Mouse (Mus musculus) limb, embryonic 14.5 days (tissue): Measurements from ENCODE around the gene Nenf. TPM values are rescaled to one million over a fixed set of nuclear protein-coding genes. Genes with fewer than 3 reads are reported as not detected.

ENCODE experiments used
- ATAC-seq: fragments of 200-750 bp; cut with Nextera tagmentation; 2 replicates; pipeline ENCODE4 v1.8.0; 2017; ENCODE audit warnings: low read depth, moderate number of reproducible peaks, moderate TSS enrichment; ENCODE audit not compliant: low FRiP score
- DNase-seq: peaks from one replicate; pipeline ENCODE4 v3.0.0-alpha.2; 2015; ENCODE audit warnings: low spot score
- H3K27ac ChIP-seq: fragments of 300-500 bp; sonication (generic); replicated peaks from 2 replicates; pipeline ENCODE4 v1.5.1; 2014; ENCODE audit warnings: low read depth, mild to moderate bottlenecking, low read length, moderate library complexity, mixed read lengths
- H3K27me3 ChIP-seq: fragments of 300-500 bp; sonication (generic); 2 replicates; pipeline ENCODE4 v1.6.1; 2014; ENCODE audit warnings: low read length, mixed read lengths; ENCODE audit not compliant: control insufficient read depth, insufficient read depth
- H3K36me3 ChIP-seq: fragments of 300-500 bp; sonication (generic); 2 replicates; pipeline ENCODE4 v1.6.1; 2014; ENCODE audit warnings: mild to moderate bottlenecking, low read length, moderate library complexity, mixed read lengths; ENCODE audit not compliant: control insufficient read depth, insufficient read depth
- H3K4me1 ChIP-seq: fragments of 300-500 bp; sonication (generic); 2 replicates; pipeline ENCODE4 v1.6.1; 2014; ENCODE audit warnings: antibody characterized with exemption, low read length, mixed read lengths; ENCODE audit not compliant: control insufficient read depth, insufficient read depth
- H3K4me2 ChIP-seq: fragments of 300-500 bp; sonication (generic); replicated peaks from 2 replicates; pipeline ENCODE4 v1.6.1; 2014; ENCODE audit warnings: low read depth, mild to moderate bottlenecking, low read length, moderate library complexity; ENCODE audit not compliant: severe bottlenecking
- H3K4me3 ChIP-seq: fragments of 300-500 bp; sonication (generic); replicated peaks from 2 replicates; pipeline ENCODE4 v1.5.1; 2014; ENCODE audit warnings: low read length
- H3K9ac ChIP-seq: fragments of 300-500 bp; sonication (generic); 2 replicates; pipeline ENCODE4 v1.6.1; 2014; ENCODE audit warnings: mild to moderate bottlenecking, low read depth, low read length, moderate library complexity; ENCODE audit not compliant: severe bottlenecking
- H3K9me3 ChIP-seq: fragments of 300-500 bp; sonication (generic); 2 replicates; pipeline ENCODE4 v1.6.1; 2016; ENCODE audit warnings: low read length; ENCODE audit not compliant: control insufficient read depth
- POLR2A ChIP-seq: fragments of 200-500 bp; IDR thresholded peaks from 2 replicates; pipeline ENCODE4 v1.8.0; 2012; ENCODE audit warnings: inconsistent platforms, mild to moderate bottlenecking, moderate library complexity, borderline replicate concordance; ENCODE audit not compliant: insufficient read depth, insufficient read length; ENCODE audit errors: extremely low read depth
- WGBS: fragments of 180-500 bp; shearing (Covaris S2); extraction: QIAGEN DNeasy Blood & Tissue Kit; methylation state at CpG from one replicate; pipeline ENCODE4 v1.1.7; 2014; 5-methylcytosine and 5-hydroxymethylcytosine counted together
- polyA plus RNA-seq, 2 experiments: library from polyadenylated mRNA; depleted of rRNA in 1 of 2; stranded (reverse) in 1 of 2; unstranded in 1 of 2; fragments of >200 nt; fragmentation: Nextera tagmentation in 1 of 2; extraction: Ambion mirVana in 1 of 2; gene quantifications; 2 replicates each; pipeline versions ENCODE4 v1.2.1 to v1.2.3; 2012 to 2014

Gene Nenf
- polyA plus RNA-seq, 2 experiments, result 144 to 149 TPM

DNA sequence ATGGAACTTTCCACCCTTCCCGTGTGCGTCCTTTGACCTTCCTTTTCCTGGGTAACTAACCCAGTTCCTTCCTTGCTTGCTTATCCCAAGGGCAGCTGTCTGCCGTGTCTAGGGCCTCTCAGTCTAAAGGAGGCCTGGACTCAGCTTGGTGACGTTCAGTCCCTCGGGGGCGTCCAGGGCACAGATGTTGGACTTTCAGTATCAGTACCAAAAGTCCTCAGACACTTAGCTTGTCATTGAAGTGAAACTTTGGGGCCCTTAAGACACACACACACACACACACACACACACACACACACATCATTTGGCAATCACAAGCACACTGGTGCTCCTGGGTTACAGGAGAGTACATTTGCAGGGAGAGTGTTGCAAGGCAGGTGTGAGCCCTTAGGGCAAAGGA lies 13.8 kb downstream of the Nenf start:
- Histone ChIP-seq H3K9me3 (no peaks in the 10 kb centered on the region), H3K9ac (no peak overlapping the region), H3K36me3 (peaks cover 12% of the 10 kb centered on the region; the same call in 1 of the 2 replicates), H3K27ac (no peak overlapping the region), H3K4me1 (no peaks in the 10 kb centered on the region), H3K27me3 (no peaks in the 10 kb centered on the region), H3K4me2 (no peak overlapping the region), H3K4me3 (no peak overlapping the region)
- no peak for TF ChIP-seq POLR2A
- ATAC-seq, result no peak
- no peak for DNase-seq
- WGBS, result 64% methylated on average over 6 of the region's 6 CpGs

DNA sequence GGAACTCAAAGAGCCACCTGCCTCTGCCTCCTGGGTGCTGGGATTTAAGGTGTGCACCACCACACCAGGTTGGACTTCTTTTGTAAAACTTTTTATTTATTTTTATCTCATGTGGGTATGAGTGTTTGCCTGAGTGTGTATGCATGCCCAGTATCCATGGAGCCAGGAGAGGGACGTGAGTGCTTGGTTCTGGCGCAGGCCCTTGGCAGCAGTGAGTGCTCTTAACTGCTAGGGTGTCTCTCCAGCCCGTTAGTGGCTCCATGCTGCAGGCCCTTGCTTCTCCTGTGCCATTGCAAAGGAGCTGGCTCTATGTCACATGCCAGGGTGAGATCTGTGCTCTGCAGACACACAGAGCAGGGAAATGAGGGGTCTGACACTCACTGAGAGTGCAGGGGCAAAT lies 14.3 kb downstream of the Nenf start:
- TF ChIP-seq POLR2A, result no peak
- WGBS, result 67% methylated on average over 3 of the region's 3 CpGs
- Histone ChIP-seq H3K4me3 (no peak overlapping the region), H3K27me3 (no peaks in the 10 kb centered on the region), H3K9ac (no peak overlapping the region), H3K27ac (no peak overlapping the region), H3K4me1 (no peaks in the 10 kb centered on the region), H3K9me3 (no peaks in the 10 kb centered on the region), H3K4me2 (no peak overlapping the region), H3K36me3 (peaks cover 12% of the 10 kb centered on the region; the same call in 1 of the 2 replicates)
- no peak for DNase-seq
- ATAC-seq, result no peak

DNA sequence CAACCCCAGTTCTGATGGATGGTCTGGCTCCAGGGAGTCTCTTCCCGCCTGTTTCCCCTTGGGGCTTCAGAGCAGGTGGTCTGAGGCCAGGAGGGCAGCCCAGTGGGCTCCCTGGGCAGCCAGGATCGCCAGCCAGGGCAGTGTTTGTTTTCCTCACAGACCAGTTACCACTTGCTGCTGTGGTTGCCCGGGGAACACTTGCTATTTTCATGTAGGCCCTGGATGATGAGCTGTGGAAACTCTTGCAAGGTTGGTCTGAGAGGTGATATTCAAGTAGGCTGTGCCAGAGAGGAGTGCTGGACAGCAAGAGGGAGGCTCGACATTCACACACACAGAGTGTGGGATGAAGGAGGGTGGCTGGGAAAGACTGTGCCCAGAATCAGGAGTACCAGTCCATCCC lies 16.1 kb downstream of the Nenf start:
- Histone ChIP-seq H3K9me3 (no peaks in the 10 kb centered on the region), H3K36me3 (peaks cover 7% of the 10 kb centered on the region; the same call in 1 of the 2 replicates), H3K9ac (no peak overlapping the region), H3K4me3 (no peak overlapping the region), H3K4me1 (no peaks in the 10 kb centered on the region), H3K4me2 (no peak overlapping the region), H3K27ac (no peak overlapping the region), H3K27me3 (no peaks in the 10 kb centered on the region)
- 53% methylated on average over 4 of the region's 4 CpGs for WGBS
- no peak for TF ChIP-seq POLR2A
- DNase-seq (no peak), ATAC-seq (no peak)

DNA sequence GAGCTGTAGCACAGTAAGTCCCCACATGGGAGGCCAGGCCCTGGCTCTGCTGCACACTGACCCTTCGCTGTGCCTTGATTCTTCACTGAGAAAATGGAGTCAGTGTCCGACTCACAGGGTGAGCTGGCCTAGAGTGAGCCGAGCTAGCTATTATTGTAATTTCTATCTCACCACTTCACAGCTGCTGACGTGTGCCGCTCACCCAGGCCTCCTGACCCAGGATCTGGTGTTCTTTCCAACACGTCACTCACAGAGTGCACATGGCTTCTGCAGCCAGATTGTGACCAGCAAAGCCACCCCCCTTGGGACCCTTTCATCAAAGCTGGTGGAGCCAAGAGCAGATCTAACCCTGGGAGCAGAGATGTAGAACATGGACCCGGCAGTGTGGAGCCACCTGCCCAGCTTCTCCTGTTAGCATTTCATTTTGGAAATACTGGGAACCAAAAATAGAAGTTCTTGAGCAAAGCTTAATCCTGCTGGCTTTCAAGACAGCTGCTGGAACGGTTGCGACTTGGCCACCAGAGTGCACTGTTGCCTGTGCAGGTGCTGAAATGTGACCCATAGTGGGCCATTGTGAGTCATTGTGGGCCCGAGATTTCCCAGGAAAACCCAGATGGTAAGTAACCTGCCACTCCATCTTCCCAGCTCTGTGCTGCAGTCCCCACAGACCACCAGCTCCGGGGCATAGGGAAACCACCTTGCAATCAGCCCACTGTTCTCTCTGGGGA lies 18.6 kb downstream of the Nenf start:
- no peak overlapping the region for H3K27ac ChIP-seq
- no peaks in the 10 kb centered on the region for H3K4me1 ChIP-seq
- peak; percentile 42 for DNase-seq
- no peaks in the 10 kb centered on the region for H3K9me3 ChIP-seq
- peak; percentile 72 for ATAC-seq
- TF ChIP-seq POLR2A, result no peak
- H3K4me2 ChIP-seq, result no peak overlapping the region
- H3K36me3 ChIP-seq, result no peaks in the 10 kb centered on the region
- no peak overlapping the region for H3K9ac ChIP-seq
- H3K27me3 ChIP-seq, result no peaks in the 10 kb centered on the region
- WGBS, result 51% methylated on average over 11 of the region's 11 CpGs
- no peak overlapping the region for H3K4me3 ChIP-seq

DNA sequence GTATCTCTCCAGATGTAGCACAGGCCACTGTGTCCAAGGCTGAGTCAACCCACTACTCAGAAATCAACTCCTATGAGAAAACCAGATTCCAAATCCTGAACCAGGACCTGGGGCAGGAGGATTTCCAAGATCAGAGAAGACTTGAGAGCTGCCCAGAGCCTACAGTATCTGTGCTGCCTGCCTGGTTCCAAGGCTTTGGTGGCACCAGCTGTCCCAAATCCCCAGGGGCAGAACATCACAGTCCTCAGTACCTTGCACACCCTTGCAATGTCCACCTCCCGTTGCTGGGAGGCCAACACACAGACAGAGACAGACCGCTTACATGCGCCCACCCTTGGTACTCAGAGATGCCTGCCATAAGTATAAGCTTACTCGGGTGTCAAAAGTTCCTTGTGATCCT lies 19.7 kb downstream of the Nenf start:
- Histone ChIP-seq H3K4me3 (no peak overlapping the region), H3K27ac (no peak overlapping the region), H3K9ac (no peak overlapping the region), H3K27me3 (no peaks in the 10 kb centered on the region), H3K36me3 (no peaks in the 10 kb centered on the region), H3K4me1 (no peaks in the 10 kb centered on the region), H3K4me2 (no peak overlapping the region), H3K9me3 (no peaks in the 10 kb centered on the region)
- ATAC-seq (no peak), DNase-seq (no peak)
- WGBS, result 86% methylated on average over 4 of the region's 4 CpGs
- no peak for TF ChIP-seq POLR2A
